Mouse (Mus musculus): ENCODE measurements around the gene Rps6kb2.

GRCm38 (mm10) chr19:4154437-4155222, 8.5 kb downstream of the Rps6kb2 start:
- TF ChIP-seq CTCF (IDR thresholded peaks at IDR 0.05; ENCODE audit: low read depth) = no peak
- peak; percentile 66; the same call in 1 of the 2 replicates for TF ChIP-seq EP300 (IDR thresholded peaks at IDR 0.05; ENCODE audit: low read depth)
